Mouse (Mus musculus) lung, adult 2 months (tissue): ENCODE results near the gene Apoc2.

Experiments
- CTCF ChIP-seq: fragments of 200-500 bp; IDR thresholded peaks from 2 replicates; pipeline ENCODE4 v1.5.1; 2011; ENCODE audit warnings: mild to moderate bottlenecking, low read length, control low read depth; ENCODE audit not compliant: insufficient read depth
- POLR2A ChIP-seq: fragments of 200-500 bp; IDR thresholded peaks from 2 replicates; pipeline ENCODE4 v1.6.1; 2011; ENCODE audit warnings: low read depth, mild to moderate bottlenecking, control low read depth, low read length, borderline replicate concordance; ENCODE audit errors: extremely low read depth

GRCm38 (mm10) chr7:19693421-19693820 lies 15.7 kb upstream of the Apoc2 start:
- TF ChIP-seq POLR2A, result no peak; the same call in 1 of the 2 replicates
- no peak for TF ChIP-seq CTCF
